Mouse (Mus musculus): Measurements from ENCODE around the gene Gprin2.

GRCm38 (mm10) chr14:34225986-34226385 lies 24.5 kb upstream of the Gprin2 start:
- TF ChIP-seq CTCF (IDR thresholded peaks at IDR 0.05; ENCODE audit: low read depth) = no peak
- no peak for TF ChIP-seq EP300 (optimal IDR thresholded peaks at IDR 0.05)
